Mouse (Mus musculus): Measurements from ENCODE around the gene Peli1.
"Not testable (repeated sequence)": the region's sequence is repeated elsewhere in the genome, so short reads cannot be mapped to it uniquely, and the experiment has no call there.

The Peli1 gene

GRCm38 (mm10) chr11:21153111-21153510 is 62.0 kb downstream of the Peli1 start:
- DNase-seq (ENCODE audit: low read depth): no peak

DNA sequence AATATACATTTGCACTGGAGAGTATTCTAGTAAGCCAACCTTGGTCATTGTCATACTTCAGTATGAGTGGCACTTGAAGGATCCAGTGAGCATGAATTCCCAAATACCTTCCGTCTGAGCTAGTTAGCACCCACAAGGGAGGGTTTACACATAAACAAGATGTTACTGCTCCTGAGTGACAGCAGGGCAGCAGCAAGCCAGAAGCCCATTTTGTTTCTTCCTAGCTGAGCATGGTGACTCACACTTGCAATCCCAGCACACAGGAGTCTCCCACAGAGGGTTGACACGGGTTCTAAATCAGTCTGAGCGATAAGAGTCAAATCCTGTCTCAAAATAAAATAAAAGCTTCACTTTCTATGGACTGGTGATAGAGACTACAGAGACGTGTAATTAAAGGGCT is 66.5 kb downstream of the Peli1 start:
- DNase-seq (ENCODE audit: low read depth): peak; percentile 26

DNA sequence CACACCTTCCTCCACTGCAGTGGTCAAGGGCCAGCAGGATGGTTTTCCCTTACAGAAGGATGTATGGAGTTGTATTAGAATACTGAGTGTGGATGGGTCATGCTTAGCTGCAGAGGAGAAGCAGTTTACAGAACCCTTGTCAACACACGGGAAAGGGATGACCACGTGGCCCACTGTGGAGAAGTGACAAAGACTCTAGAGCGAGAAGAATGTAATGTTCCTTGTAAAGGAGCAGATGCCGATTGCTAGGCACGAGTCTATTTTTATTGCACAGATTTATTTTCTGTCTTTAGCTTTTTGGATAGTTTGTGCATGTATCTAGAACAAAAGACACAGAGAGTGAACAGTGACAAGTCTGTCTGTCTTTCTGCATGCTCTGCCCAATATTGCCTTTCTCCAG is 71.0 kb downstream of the Peli1 start:
- no peak for DNase-seq (ENCODE audit: low read depth)

DNA sequence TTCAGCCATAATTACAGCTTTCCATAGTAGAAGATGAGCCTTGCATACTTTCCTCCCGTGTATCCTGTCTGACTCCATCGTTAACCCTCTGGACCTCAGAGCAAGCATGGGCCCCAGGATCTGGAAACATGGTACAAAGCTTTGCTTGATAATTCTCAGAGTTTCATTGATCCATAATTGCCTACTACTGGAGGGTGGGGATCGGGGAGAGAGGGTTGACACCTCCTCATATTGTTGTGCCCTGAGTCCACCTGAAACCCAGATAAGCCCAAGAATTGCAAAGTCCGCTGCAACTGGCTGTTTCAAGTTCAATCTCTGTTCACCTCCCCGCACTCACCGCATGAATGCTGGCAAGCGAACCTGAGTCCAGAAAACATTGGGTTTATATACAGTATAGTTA is 72.1 kb downstream of the Peli1 start:
- no peak for DNase-seq (ENCODE audit: low read depth)

- no peak for DNase-seq (ENCODE audit: low read depth)
Observed at GRCm38 (mm10) chr11:21163673-21164072, 72.6 kb downstream of the Peli1 start.

DNA sequence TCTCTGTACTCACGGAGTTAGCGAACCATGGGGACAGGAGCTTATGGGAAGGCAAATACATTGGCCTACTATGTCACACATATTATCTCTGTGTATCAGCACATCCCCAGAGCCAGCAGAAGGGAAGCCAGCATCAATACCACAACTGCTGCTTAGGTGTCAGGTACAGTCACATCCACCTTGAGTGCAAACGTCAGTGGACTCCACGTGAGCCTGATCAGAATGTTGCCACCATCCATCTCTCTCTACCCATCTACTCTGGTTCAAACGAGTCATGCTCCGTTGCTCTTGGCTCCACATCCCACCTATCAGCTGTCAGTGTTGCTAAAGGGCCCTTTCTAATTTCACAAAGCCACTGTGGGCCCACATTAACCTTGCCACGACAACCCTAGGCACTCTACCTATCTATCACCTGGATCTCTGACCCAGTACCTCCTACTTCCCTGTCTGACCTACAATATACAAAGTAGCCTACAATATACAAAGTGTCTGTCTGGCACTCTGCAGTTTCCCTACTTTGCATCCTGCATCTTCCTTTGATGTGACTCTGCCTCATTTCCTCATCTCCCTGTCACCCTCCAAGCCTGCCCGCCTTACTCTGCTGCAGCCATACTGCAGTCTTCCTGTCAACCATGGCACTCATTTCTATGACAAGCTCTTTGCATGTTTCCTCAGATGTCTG is 73.4 kb downstream of the Peli1 start:
- no peak for DNase-seq (ENCODE audit: low read depth)

DNA sequence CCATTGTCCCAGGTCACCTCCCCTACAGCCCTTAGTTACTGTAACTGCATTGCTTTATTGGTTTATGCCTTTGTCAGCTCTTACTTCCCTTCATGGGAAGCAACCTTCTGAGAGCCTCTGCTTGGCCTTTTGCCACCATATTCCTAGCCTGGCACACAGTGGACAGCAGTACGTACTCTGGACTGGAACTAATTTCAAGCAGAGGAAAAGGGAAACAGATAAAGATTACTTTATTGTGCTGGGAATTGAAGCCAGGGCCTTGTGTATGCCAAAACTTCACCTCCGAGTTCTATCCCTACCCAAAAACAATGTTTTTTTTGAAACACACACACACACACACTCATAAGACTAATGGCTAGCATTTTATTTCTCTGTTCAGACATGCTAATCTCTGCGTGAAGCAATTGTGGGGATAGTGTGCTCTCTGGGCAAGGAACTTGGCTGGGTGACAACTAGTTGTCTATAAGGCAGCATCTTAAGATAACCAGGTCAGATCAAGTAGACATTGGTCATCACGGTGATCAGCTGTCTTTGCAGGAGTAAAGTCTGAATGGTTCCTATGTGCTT is 74.0 kb downstream of the Peli1 start:
- DNase-seq (ENCODE audit: low read depth): no peak

DNA sequence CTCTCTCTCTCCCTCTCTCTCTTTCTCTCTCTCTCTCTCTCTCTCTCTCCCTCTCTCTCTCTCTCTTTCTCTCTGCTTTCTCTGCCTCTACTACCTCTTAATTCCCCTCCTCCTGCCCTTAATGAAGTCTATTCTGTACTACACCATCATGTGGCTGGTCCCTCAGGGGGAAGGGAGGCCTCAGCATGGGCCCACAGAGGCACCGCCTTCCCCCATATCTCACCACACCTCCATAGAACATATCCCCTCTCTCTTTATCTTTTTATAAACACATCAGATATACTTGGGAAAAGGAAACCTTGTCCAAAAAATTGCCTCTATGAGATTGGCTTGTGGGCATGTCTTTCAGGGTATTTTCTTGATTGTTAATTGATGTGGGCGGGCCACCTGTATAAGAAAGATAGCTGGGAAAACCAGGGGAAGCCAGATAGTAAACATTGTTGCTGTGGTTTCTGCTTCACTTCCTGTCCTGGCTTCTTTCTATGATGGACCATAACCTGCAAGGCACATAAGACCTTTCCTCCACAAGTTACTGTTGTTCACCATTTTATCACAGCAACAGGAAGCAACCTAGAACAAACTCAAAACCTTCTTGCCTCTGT is 75.5 kb downstream of the Peli1 start:
- no peak for DNase-seq (ENCODE audit: low read depth)

- DNase-seq (ENCODE audit: low read depth): no peak
Observed at GRCm38 (mm10) chr11:21168828-21169607, 77.9 kb downstream of the Peli1 start.

DNA sequence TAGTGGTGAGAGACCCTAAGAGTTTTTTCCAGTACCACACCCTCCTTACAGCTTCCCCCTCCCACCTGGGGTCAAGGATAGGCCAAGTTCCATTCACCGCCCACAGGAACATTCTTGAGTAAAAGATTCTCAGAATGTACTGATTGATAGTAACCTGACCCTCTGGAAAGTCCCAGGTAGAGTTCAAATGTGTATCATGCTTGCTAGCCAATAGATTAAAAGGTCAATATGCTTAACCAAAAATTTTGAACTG is 78.4 kb downstream of the Peli1 start:
- DNase-seq (ENCODE audit: low read depth): not testable (repeated sequence)

DNA sequence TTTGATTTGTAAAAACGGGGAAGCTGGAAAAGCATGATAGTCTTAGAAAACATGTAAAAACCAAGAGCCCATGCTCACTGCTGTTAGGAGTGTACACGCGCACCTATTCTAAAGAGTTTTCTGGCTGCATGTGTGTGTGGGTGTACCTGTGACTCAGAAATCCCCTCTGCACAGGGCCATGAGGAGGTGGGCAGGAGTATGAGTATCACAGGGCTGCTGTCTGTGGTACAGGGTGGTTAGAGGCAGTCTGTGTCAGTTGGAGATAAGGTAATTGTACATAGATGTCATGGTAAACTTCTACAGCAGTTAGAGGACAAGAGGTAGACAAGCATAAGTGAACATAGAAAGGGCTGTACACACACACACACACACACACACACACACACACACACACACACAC is 81.2 kb downstream of the Peli1 start:
- no peak for DNase-seq (ENCODE audit: low read depth)

- no peak for DNase-seq (ENCODE audit: low read depth)
Observed at GRCm38 (mm10) chr11:21173926-21174325, 82.8 kb downstream of the Peli1 start.

GRCm38 (mm10) chr11:21174396-21174795 is 83.3 kb downstream of the Peli1 start:
- DNase-seq (ENCODE audit: low read depth): no peak

- DNase-seq (ENCODE audit: low read depth): no peak
Observed at GRCm38 (mm10) chr11:21175063-21175462, 84.0 kb downstream of the Peli1 start.

- no peak for DNase-seq (ENCODE audit: low read depth)
Observed at GRCm38 (mm10) chr11:21176491-21176890, 85.4 kb downstream of the Peli1 start.

DNA sequence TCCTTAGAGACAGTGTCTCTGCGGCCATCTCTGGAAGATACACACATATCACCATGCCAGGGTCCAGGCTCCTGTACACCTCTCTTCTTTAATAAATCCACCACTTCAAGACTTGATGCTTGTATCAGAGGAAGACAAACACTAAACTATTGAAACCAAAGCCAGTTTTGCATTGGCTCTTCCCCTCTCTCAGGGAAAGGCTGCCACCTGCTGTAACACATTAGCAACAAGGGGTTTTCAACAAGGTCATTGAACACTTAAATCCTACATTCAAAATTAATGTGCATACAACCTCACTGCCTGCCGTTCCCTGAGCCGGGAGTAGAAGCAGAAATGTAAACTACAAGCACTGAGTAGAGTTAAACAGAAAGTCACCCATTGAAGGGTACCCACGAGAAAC is 87.3 kb downstream of the Peli1 start:
- peak; percentile 72 for DNase-seq (ENCODE audit: low read depth)

DNA sequence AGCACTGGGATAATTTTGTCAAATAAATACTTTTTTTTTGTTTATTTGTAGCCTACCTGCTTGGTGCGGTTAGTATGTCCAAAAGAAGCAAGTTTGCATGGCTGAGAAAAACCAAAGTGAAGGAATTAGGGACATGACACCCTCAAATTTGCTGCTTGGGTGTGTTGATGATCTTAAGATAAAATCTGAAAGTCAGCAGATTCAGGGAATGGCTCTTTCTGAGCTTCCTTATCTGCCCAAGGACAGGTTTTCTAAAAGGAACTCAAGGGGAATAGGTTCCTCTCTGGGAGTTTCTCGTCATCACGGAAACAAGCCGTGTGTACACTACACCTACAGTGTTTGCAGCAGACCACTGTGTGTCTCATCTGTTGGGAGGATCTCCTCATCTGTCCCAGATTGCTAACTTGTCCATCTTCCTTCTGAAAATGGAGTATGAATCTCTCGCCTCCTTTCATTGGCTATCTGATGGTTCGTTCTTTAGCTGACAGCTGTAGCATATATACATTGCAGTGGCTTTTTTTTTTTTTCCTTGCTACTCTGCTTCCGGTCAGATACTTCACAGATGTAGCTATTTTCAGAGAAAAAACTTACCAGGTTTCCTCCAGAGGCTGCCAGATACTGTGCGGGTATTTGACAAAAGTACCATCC is 88.0 kb downstream of the Peli1 start:
- no peak for DNase-seq (ENCODE audit: low read depth)

DNA sequence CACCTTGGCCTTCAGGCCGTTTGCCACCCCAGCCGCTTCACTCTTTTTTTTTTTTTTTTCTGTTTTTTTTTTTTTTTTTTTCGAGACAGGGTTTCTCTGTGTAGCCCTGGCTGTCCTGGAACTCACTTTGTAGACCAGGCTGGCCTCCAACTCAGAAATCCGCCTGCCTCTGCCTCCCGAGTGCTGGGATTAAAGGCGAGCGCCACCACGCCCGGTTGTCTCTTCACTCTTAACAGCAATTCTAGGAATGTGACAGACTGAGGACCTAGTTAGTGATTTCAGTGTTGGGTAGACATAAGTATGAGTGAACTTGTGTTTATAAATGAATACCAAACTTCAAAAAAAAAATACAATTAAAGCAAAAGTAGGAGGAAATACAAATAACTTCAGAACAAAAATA is 88.8 kb downstream of the Peli1 start:
- not testable (repeated sequence) for DNase-seq (ENCODE audit: low read depth)

GRCm38 (mm10) chr11:21180650-21181049 is 89.6 kb downstream of the Peli1 start:
- DNase-seq (ENCODE audit: low read depth): no peak

- DNase-seq (ENCODE audit: low read depth): no peak
Observed at GRCm38 (mm10) chr11:21181616-21182015, 90.5 kb downstream of the Peli1 start.

GRCm38 (mm10) chr11:21182709-21183108 is 91.6 kb downstream of the Peli1 start:
- no peak for DNase-seq (ENCODE audit: low read depth)

DNA sequence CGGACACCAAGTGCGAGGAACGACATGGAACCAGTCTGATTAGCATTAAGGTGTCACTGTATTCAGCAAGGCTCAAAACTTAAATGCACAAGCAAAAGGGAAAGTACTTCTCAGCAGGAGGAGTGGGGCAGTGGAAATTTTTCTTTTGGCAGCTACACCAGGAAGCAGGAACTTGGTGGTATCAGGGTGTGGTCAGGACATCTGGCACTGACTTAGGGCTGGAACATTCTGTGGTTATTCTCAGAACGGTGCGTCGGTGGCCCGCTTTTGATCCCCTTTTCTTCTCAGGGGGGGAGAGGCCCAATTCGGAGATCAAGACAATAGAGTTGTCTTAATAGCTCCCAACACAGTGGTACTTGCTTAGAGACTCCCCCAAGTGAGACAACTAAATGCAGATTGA is 100.7 kb downstream of the Peli1 start:
- DNase-seq (ENCODE audit: low read depth): not testable (repeated sequence)

- no peak for DNase-seq (ENCODE audit: low read depth)
Observed at GRCm38 (mm10) chr11:21194851-21195250, 103.8 kb downstream of the Peli1 start.
